Mouse (Mus musculus) A20 (cell line): ENCODE results near the gene Gtpbp8.
A peak's percentile ranks its signal among the peaks of the same experiment; 100 is the strongest.

Experiments used
- DNase-seq: peaks from one replicate; pipeline ENCODE4 v3.0.0-alpha.2; 2011; ENCODE audit warnings: low read depth, low spot score

The Gtpbp8 gene

GRCm38 (mm10) chr16:44745866-44746562, at the start of gene Gtpbp8:
TSS of gene Gtpbp8 (minus strand) at chr16:44746363.
- DNase-seq, result peak; percentile 87

DNA sequence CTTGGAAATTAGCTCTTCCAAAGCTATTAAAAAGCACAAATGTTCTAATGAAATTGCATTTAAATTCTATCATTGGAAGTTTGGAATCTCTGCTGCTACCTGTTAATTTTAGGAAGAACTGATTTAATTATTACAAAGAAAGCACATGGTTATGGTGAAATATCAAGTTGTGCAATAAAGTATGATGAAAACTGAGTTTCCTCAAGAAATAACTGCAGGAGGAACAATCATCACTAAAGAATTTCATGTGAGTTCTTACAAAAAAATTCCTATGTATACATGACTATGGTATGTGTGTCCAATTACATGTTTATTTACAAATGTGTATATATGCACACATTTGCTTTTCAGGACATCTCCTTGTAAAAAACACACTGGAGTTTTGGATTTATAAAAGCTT, 48.3 kb upstream of the Gtpbp8 start:
- no peak for DNase-seq

- DNase-seq, result no peak
Observed at GRCm38 (mm10) chr16:44786934-44787333, 40.8 kb upstream of the Gtpbp8 start.

DNA sequence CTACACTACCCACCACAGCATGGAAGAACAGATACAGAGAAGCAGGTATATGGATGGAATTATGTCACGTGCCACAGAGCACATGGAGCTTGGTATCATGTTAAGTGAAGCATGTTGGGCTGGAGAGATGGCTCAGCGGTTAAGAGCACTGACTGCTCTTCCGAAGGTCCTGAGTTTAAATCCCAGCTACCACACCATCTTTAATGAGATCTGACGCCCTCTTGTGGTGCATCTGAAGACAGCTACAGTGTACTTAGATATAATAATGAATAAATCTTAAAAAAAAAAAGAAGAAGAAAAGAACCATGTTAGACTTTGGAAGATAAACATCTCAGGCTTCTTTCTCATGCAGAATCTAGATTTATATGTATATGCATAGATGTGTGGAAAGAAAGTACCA, 34.6 kb upstream of the Gtpbp8 start:
- DNase-seq, result no peak

DNA sequence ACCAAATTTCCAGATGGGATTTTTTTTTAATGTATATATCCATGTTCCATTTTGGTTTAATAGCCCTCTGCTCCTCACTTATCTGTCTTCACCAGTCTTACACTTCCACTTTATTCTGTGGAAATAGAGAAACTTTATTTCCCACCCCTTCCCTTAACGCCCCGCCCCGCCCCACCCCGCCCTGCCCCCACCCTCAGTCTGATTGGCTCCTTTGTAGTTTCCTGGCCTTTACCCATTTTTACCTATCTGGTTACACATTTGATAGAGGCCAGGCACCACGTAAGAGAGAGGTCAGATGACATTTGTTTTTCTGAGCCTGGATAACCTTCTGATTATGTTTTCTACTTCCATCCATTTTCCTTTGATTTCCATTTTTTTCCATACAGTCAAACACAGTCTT, 33.3 kb upstream of the Gtpbp8 start:
- DNase-seq, result no peak

DNA sequence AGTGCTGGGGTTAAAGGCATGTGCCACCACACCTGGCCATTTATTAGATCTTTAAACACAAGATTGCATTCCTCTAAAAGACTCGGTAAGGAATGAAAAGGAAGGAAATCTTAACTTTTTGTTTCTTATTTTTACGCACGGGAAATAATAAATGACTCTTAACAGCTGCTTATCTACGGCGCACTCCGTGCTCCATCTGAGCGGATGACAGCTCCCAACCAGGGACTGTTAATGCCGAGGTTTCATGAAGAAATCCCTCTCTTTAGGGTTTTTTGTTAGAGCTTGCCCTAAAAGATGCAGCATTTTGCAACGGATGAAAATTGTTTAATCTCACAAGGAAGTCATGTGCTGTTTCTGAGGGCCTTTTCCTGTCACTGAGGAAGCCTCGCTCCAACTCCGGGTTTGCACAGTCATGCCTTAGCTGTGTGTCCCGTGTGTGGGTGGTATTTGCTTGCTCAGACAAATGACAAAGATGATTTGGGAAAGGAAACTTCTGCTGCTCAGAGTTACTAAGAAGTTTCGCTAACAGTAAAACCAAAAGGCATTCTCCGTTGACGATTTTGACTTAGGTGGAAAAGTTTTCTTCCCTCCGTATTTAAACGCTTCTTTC, 32.5 kb upstream of the Gtpbp8 start:
- no peak for DNase-seq

DNA sequence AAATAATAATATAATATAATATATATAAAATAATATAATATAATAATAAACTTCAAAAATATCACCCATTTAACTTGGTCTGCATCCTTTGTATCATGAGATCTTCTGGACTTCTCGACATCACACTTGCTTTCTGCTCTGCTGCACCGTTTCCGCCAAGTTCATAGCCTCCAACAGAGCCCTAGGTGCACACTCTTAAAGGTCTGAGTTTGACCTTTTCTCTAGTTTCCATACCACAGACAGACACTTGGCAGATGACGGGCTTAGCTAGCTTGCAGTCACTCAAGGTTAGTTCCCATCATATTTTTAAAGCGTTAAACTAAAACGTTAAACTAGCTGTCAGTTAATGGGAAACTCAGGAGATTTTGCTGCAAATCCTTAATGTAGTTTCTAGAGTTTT, 28.0 kb upstream of the Gtpbp8 start:
- DNase-seq, result no peak

DNA sequence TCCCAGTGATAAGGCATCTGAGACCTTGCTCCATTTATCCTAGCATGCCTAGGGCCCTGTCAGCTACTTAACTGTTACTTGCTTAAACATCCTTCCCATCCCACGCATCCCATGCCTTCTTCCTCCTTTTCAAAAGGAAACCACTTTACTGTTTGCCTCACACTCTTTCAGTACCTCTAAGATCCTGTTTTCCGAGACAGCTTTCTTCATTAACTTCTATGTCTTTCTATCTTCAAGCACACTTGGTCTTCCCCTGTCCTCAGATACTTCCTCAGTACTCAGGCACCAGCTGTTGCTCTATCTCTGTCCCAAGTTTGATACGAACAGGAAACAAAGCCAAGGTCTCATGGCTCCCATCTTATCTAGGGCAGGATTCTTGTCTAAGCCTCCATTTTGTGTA, 27.5 kb upstream of the Gtpbp8 start:
- no peak for DNase-seq

DNA sequence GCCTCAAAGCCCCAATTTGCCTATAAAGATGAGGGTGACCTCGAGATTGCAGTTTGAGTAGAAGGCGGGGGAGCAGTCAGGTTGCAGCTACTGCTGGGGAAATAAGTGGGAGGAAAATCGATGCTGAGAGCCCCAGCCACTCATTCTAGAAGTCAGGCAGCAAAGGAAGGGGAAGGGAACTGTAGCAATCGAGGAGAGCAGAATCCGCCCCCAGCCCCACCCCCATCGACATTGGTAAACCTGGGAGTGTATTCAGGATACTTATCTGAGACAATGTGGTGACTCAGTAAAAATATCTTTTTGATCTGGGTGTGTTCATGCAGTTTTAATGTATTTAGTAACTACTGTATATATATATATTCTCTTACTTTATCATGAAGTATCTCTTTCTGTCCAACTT, 26.4 kb upstream of the Gtpbp8 start:
- DNase-seq, result peak; percentile 25

DNA sequence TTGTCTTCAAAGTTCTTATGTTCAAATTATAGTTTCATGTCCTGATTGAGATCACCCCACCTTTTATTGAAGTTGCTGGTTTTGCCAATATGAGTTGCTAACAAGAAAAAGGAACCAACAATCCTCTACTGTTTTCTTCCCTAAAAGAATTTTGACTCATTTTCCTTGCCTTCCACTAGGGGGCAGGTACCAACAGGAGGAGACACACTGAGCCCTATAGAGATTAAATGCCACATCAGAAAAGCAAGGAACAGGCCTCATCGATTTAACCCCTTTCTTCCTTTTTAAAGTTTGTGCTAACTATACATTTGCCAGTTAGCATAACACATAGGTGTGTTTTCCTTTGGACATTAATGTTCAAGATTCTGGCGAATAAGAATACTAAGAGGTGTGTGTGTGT, 21.8 kb upstream of the Gtpbp8 start:
- DNase-seq, result peak; percentile 53

- DNase-seq, result no peak
Observed at GRCm38 (mm10) chr16:44767506-44767905, 21.3 kb upstream of the Gtpbp8 start.

GRCm38 (mm10) chr16:44766320-44766892, 20.2 kb upstream of the Gtpbp8 start:
- DNase-seq, result no peak

DNA sequence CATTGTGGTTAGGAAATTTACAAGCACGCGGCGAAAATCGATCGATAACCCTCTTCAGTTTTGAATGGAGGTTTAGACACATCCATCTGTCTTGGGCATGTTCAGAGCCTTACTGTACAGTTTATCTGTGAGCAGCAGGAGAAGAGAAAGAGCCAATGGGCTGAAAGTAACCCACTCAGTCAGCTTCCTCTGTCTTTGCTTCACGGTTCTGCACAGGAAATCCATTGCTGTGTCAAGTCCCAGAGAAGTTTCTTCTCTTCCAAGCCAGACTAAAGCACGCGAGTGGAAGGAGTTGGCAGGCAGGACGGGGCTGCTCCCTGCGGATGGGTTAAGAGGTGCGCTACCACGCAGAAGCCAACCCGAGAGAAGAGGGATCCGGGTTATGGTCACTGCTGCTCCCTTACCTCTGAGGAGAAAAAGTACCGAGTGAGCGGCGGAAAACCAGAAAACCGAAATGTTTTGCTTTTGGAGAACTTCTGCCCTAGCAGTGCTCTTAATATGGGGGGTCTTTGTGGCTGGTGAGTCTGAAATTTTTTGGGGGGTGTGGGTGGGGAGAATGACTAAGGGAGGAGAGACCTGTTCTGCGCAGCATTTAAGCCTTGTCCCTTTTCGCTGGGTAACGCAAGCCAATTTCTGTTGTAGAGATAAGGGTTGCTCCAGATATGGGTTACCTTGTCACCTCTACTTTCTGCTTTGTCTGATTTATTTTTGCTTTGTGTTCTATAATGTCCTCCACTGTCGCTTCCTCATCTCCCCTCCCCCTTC, 19.6 kb upstream of the Gtpbp8 start, which contains the start of gene Cd200r1:
Gene Cd200r1 (plus strand): TSS at position 182 of the 765 bp plus-strand sequence.
- DNase-seq, result no peak

DNA sequence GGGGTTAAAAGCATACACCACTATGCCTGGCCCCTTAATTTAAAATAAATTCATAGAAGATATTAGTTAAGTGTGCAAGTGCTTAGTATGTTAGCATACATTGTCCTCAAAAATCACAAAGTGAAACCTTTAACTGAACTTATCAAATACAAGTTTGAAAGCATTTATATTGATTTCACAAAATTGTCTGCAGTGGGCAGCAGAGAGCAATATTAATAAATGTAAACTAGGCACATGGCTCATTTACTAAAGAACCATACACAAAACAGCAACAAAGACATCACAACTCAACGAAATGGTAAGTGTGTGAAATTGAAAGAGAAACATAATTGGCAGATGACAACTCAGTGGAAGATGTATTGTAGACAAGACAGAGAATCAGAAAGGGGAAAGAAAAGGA, 15.6 kb upstream of the Gtpbp8 start:
- DNase-seq, result peak; percentile 46

DNA sequence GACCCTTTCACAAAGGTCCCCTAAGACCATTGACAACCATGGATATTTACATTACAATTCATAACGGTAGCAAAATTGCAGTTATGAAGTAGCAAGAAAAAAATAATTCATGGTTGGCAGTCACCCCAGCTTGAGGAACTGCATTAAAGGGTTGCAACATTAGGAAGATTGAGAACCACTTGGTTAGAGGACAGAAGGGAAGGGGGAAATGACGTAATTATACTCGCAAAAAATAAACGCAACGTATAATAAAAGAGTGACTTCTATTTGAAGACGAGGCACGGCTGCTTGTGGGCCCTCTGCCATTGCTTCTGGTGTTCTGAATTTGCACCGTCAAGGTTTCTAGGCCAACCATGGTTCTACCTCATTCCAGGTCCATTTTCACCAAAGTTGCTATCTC, 11.5 kb upstream of the Gtpbp8 start:
- no peak for DNase-seq

- DNase-seq, result no peak
Observed at GRCm38 (mm10) chr16:44748007-44748406, 1.8 kb upstream of the Gtpbp8 start.

- DNase-seq, result no peak
Observed at GRCm38 (mm10) chr16:44745471-44745865, 695 bp downstream of the Gtpbp8 start.

- DNase-seq, result peak; percentile 32
Observed at GRCm38 (mm10) chr16:44742753-44743152, 3.4 kb downstream of the Gtpbp8 start.

GRCm38 (mm10) chr16:44736118-44736517, 10.0 kb downstream of the Gtpbp8 start:
- DNase-seq, result no peak

DNA sequence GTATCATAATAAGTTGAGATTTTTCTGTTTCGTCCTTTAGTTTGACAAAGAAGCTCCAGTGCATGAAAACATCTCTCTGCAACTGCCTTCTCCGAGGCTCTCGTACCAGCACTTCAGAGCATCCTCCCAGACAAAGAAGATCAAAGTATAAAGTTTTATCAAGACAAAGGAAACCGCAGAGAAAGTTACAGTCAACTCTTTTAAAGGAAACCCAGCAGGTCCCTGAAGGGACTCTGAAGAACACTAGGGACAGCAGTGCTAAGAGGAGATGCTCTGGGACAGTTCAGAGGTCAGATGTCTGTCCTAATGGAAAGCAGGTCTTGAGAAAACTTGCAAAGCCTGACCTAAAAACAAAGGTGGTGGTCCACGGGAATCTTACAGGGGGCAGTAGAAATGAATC, 10.5 kb downstream of the Gtpbp8 start:
- DNase-seq, result no peak

GRCm38 (mm10) chr16:44734059-44734458, 12.1 kb downstream of the Gtpbp8 start:
- DNase-seq, result peak; percentile 35

DNA sequence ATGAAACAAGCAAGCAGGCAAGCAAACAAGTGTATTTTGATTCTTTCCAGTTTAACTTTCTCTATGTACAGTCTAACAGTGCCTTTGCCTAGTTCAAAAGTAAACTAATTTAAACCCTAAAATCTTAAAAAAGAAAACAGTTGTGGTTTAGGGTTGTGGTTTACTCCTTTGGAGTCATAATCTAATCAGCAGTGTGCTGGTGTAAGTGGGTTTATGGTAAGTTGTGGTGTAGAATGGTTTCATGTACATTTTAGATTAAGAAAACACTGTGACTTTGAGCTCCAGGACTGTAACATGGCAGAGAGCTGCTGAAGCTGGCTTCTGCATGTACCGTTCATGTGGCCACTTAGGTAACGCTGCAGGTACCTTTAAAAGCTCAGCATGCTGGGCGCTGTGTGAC, 18.6 kb downstream of the Gtpbp8 start:
- no peak for DNase-seq
